Mouse (Mus musculus): ENCODE results near the gene Trem2. TPM values are rescaled to one million over a fixed set of nuclear protein-coding genes. Genes with fewer than 3 reads are reported as not detected.
"Not testable (repeated sequence)": the region's sequence is repeated elsewhere in the genome, so short reads cannot be mapped to it uniquely, and the experiment has no call there.

The Trem2 gene
- polyA plus RNA-seq, 1 experiment from 2014 or later: 4.6 TPM

DNA sequence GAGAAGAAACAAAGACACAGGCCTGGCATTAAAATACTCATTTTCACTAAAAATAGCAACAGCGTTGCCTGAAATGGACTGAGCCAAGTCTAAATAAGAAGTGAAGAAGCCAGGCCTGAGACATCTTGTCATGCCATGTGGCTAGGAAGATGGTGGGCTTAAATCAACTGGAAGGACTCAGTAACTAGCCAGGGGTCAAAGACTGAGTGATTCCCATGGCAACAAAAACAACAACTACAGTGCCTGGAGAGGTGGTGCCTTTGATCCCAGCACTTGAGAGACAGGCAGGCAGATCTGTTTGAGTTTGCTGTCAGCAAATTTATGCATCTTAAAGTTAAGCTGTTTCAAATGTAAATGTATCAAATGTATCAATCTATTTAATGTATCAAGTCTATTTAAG lies 5.9 kb upstream of the Trem2 start:
- no peak for ATAC-seq
- H3K9ac ChIP-seq (ENCODE audit: low read length): no peak overlapping the region
- whole genome bisulfite sequencing: 95% methylated on average over 1 of the region's 1 CpGs

DNA sequence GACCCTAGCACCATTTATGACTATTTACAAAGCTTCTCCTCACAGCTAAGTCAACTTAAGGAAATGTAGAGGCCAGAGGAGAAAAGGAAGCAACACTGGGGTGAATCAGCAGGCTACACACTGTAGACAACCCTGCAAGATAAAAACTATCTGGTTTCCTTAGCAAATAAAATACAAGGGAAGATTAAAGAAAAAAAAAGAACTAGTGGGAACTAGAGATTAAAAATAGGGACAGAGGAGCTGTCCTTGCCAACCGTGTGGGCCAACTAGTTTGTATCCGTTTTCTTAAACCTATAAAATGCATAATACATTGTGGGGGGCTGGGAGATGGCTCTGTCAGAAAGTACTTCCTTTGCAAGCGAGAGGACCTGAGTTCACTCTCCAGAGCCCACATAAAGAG lies 4.3 kb upstream of the Trem2 start:
- H3K4me1 ChIP-seq (ENCODE audit: control insufficient read depth, insufficient read depth, low read length): no peaks in the 10 kb centered on the region
- no peak overlapping the region for H3K9ac ChIP-seq (ENCODE audit: low read length)
- ATAC-seq (no peak), DNase-seq (ENCODE audit: low spot score) (no peak)
- H3K27me3 ChIP-seq (replicated peaks; ENCODE audit: control insufficient read depth, insufficient read depth, low read length): no peaks in the 10 kb centered on the region
- H3K4me3 ChIP-seq (ENCODE audit: low read depth, low read length): no peak overlapping the region
- H3K4me2 ChIP-seq (ENCODE audit: low read length): no peak overlapping the region
- H3K27ac ChIP-seq (ENCODE audit: low read depth, low read length): no peak overlapping the region
- no peaks in the 10 kb centered on the region for H3K36me3 ChIP-seq (ENCODE audit: control insufficient read depth, insufficient read depth, low read length)
- 79% methylated on average over 3 of the region's 3 CpGs for WGBS
- no peaks in the 10 kb centered on the region for H3K9me3 ChIP-seq (replicated peaks; ENCODE audit: control insufficient read depth, low read length)

More for the DNA sequence above, 5.9 kb upstream of the Trem2 start:
- Histone ChIP-seq H3K36me3 (ENCODE audit: control insufficient read depth, insufficient read depth, low read length) (no peaks in the 10 kb centered on the region), H3K9me3 (replicated peaks; ENCODE audit: control insufficient read depth, low read length) (no peaks in the 10 kb centered on the region), H3K27me3 (replicated peaks; ENCODE audit: control insufficient read depth, insufficient read depth, low read length) (no peaks in the 10 kb centered on the region), H3K4me3 (ENCODE audit: low read depth, low read length) (no peak overlapping the region), H3K4me1 (ENCODE audit: control insufficient read depth, insufficient read depth, low read length) (no peaks in the 10 kb centered on the region), H3K4me2 (ENCODE audit: low read length) (no peak overlapping the region), H3K27ac (ENCODE audit: low read depth, low read length) (no peak overlapping the region)
- DNase-seq (ENCODE audit: low spot score): no peak

DNA sequence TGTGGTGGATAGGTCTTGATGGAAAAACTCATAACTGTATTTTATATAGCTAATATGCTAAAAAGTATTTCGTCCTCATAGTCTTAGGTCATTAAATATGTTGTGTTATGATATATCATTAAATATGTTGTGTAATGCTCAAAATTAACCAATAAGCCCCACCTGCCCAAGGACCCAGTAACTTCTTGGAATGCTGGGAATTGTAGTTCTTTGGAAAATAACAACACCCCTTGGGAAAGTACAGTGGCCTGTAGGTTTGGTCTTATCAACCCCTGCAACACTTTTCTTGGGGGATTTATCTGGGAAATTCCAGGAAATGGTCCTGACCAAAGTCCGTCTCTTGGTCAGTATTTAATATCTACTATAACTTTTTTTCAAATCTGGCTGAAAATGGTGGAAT lies 3.1 kb upstream of the Trem2 start:
- H3K9me3 ChIP-seq (replicated peaks; ENCODE audit: control insufficient read depth, low read length): no peaks in the 10 kb centered on the region
- H3K4me1 ChIP-seq (ENCODE audit: control insufficient read depth, insufficient read depth, low read length): no peaks in the 10 kb centered on the region
- H3K36me3 ChIP-seq (ENCODE audit: control insufficient read depth, insufficient read depth, low read length): no peaks in the 10 kb centered on the region
- no peak overlapping the region for H3K9ac ChIP-seq (ENCODE audit: low read length)
- no peaks in the 10 kb centered on the region for H3K27me3 ChIP-seq (replicated peaks; ENCODE audit: control insufficient read depth, insufficient read depth, low read length)
- no peak for DNase-seq (ENCODE audit: low spot score)
- H3K27ac ChIP-seq (ENCODE audit: low read depth, low read length): no peak overlapping the region
- H3K4me2 ChIP-seq (ENCODE audit: low read length): no peak overlapping the region
- no peak for ATAC-seq
- no peak overlapping the region for H3K4me3 ChIP-seq (ENCODE audit: low read depth, low read length)
- 89% methylated on average over 2 of the region's 2 CpGs for WGBS

DNA sequence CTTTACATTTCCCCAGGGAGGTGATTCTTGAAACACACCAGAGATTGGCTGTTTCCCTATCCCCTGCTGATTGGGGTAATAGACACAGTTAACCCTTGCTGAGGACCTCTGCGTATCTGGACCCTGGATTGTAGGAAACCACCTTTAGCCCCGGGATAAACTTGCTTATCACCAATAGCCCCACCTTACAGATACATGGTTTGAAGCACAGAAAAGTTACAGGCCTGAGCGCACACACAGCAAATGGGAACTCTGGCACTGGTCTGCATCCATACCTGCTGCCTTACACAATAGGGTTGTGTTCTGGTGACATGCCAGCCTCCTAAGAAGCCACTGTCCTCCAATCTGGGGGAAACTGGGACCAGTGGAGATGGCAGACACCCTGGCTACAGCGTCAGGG lies 377 bp upstream of the Trem2 start:
- 82% methylated on average over 4 of the region's 4 CpGs for WGBS
- H3K4me1 ChIP-seq (ENCODE audit: control insufficient read depth, insufficient read depth, low read length): no peaks in the 10 kb centered on the region
- ATAC-seq: no peak

DNA sequence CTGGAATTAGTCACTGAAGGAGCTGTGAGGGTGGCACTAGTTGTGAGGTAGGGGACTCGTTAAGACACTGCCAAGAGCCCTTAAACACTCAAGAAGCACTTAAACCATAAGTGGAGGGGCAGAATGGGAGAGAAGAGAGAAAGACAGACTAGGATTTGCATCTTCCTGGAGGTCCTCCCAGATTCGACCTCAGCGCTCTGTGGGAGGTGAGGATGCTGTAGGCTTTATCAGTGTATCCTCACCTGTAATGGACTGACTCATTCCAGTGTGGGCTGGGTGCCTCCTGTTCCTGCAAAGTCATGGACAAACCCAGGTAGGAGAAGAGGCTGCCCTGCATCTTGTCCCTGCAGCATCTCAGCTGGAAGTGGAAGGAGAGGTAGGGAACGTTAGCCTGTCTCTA lies 633 bp downstream of the Trem2 start:
- Histone ChIP-seq H3K4me3 (ENCODE audit: low read depth, low read length) (no peak overlapping the region), H3K27me3 (replicated peaks; ENCODE audit: control insufficient read depth, insufficient read depth, low read length) (no peaks in the 10 kb centered on the region), H3K27ac (ENCODE audit: low read depth, low read length) (no peak overlapping the region), H3K4me2 (ENCODE audit: low read length) (no peak overlapping the region), H3K9me3 (replicated peaks; ENCODE audit: control insufficient read depth, low read length) (no peaks in the 10 kb centered on the region), H3K36me3 (ENCODE audit: control insufficient read depth, insufficient read depth, low read length) (no peaks in the 10 kb centered on the region), H3K4me1 (ENCODE audit: control insufficient read depth, insufficient read depth, low read length) (no peaks in the 10 kb centered on the region), H3K9ac (ENCODE audit: low read length) (no peak overlapping the region)
- DNase-seq (ENCODE audit: low spot score) (no peak), ATAC-seq (no peak)
- 61% methylated on average over 4 of the region's 4 CpGs for WGBS

More for the DNA sequence above, 377 bp upstream of the Trem2 start:
- no peak for DNase-seq (ENCODE audit: low spot score)
- Histone ChIP-seq H3K27me3 (replicated peaks; ENCODE audit: control insufficient read depth, insufficient read depth, low read length) (no peaks in the 10 kb centered on the region), H3K36me3 (ENCODE audit: control insufficient read depth, insufficient read depth, low read length) (no peaks in the 10 kb centered on the region), H3K9ac (ENCODE audit: low read length) (no peak overlapping the region), H3K27ac (ENCODE audit: low read depth, low read length) (no peak overlapping the region), H3K4me2 (ENCODE audit: low read length) (no peak overlapping the region), H3K9me3 (replicated peaks; ENCODE audit: control insufficient read depth, low read length) (no peaks in the 10 kb centered on the region), H3K4me3 (ENCODE audit: low read depth, low read length) (no peak overlapping the region)

DNA sequence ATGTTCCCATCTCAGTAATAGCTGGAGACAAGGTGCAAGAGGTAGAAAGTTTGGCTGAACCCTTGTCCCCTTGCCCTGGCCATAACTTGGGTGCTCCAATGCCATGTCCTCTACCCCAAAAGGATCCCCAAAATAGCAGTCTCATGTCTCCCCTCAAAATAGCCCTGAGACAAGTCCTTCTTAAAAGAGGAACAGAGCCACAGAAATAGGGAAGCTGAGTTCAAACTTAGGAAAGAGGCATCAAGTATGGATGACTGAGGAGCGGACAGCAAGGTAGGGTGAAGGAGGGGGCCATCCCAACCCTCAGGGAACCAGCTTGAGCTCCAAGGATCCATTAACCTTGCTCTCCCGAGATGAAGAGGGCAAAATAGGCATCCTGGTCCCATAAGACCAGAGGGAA lies 1.1 kb downstream of the Trem2 start:
- Histone ChIP-seq H3K9me3 (replicated peaks; ENCODE audit: control insufficient read depth, low read length) (no peaks in the 10 kb centered on the region), H3K9ac (ENCODE audit: low read length) (no peak overlapping the region), H3K27ac (ENCODE audit: low read depth, low read length) (no peak overlapping the region), H3K4me2 (ENCODE audit: low read length) (no peak overlapping the region), H3K4me3 (ENCODE audit: low read depth, low read length) (no peak overlapping the region), H3K27me3 (replicated peaks; ENCODE audit: control insufficient read depth, insufficient read depth, low read length) (no peaks in the 10 kb centered on the region), H3K36me3 (ENCODE audit: control insufficient read depth, insufficient read depth, low read length) (no peaks in the 10 kb centered on the region), H3K4me1 (ENCODE audit: control insufficient read depth, insufficient read depth, low read length) (no peaks in the 10 kb centered on the region)
- DNase-seq (ENCODE audit: low spot score) (no peak), ATAC-seq (no peak)
- WGBS: 86% methylated on average over 2 of the region's 2 CpGs

DNA sequence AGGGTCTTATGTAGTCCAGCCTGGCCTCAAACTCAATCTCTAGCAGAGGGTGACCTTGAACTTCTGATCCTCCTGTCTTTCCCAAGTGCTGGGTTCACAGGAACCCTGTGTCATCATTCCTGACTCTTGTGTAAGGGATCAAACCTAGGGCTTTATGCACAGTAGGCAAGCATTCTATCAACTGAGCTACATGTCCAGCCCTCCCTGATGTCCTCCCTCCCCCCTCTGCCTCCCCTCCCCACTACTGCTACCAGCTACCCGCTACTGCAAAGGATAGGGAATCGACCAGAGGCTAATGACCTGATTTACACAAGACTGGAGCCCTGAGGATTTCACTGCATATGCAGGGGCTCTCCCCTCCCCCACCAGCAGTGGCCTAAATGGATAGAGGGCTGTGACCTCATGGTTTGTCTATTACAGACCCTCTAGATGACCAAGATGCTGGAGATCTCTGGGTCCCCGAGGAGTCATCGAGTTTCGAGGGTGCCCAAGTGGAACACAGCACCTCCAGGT lies 4.5 kb downstream of the Trem2 start:
- Histone ChIP-seq H3K9me3 (replicated peaks; ENCODE audit: control insufficient read depth, low read length) (no peaks in the 10 kb centered on the region), H3K27me3 (replicated peaks; ENCODE audit: control insufficient read depth, insufficient read depth, low read length) (no peaks in the 10 kb centered on the region), H3K4me1 (ENCODE audit: control insufficient read depth, insufficient read depth, low read length) (no peaks in the 10 kb centered on the region), H3K4me2 (ENCODE audit: low read length) (no peak overlapping the region), H3K9ac (ENCODE audit: low read length) (no peak overlapping the region), H3K36me3 (ENCODE audit: control insufficient read depth, insufficient read depth, low read length) (no peaks in the 10 kb centered on the region), H3K27ac (ENCODE audit: low read depth, low read length) (no peak overlapping the region), H3K4me3 (ENCODE audit: low read depth, low read length) (no peak overlapping the region)
- 63% methylated on average over 5 of the region's 5 CpGs for WGBS
- DNase-seq (ENCODE audit: low spot score): no peak
- ATAC-seq: no peak

DNA sequence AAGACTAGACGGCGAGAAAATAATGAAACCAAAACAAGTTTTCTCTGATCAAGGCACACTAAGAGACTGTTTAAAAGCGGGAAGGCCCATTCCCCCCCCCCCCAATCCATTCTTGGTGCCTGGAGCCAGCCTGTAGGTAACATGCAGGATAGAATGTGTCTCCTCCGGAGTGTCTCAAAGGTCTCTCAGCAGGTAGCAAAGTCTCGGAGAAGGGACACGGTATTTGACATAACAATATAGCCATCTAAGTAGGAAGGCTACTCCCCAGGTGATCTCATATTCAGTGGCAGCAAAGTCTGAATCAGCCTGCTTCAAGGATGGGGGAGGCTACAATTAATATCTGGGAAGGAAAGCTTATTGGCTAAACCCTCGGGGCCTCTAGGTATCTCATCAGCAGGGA lies 6.8 kb downstream of the Trem2 start:
- not testable (repeated sequence) for DNase-seq (ENCODE audit: low spot score); H3K9ac ChIP-seq (ENCODE audit: low read length); H3K36me3 ChIP-seq (ENCODE audit: control insufficient read depth, insufficient read depth, low read length); H3K4me1 ChIP-seq (ENCODE audit: control insufficient read depth, insufficient read depth, low read length); H3K27me3 ChIP-seq (replicated peaks; ENCODE audit: control insufficient read depth, insufficient read depth, low read length); ATAC-seq; H3K27ac ChIP-seq (ENCODE audit: low read depth, low read length); H3K4me3 ChIP-seq (ENCODE audit: low read depth, low read length); H3K9me3 ChIP-seq (replicated peaks; ENCODE audit: control insufficient read depth, low read length); H3K4me2 ChIP-seq (ENCODE audit: low read length)
- WGBS: 65% methylated on average over 7 of the region's 7 CpGs

DNA sequence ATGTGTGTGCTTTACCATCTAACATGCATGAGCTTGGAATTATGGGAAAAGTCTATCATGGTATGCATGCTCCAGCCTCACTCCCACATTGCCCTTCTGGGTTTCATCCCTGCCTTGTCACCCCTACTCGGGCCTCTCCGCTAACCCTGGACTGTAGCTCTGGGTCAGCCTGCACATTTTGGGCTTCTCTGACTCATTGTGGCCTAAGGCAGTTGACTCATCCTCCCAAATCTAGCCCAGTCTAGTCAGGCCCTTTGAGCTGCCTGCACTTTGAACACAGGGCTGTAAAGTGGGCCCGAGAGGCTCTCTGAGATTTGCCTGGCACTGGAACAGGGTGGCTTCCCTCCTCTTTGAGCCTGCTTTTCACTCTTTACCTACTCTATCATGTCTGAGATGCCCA lies 9.6 kb downstream of the Trem2 start:
- Histone ChIP-seq H3K9ac (ENCODE audit: low read length) (no peak overlapping the region), H3K27ac (ENCODE audit: low read depth, low read length) (no peak overlapping the region), H3K36me3 (ENCODE audit: control insufficient read depth, insufficient read depth, low read length) (no peaks in the 10 kb centered on the region), H3K27me3 (replicated peaks; ENCODE audit: control insufficient read depth, insufficient read depth, low read length) (no peaks in the 10 kb centered on the region), H3K4me3 (ENCODE audit: low read depth, low read length) (no peak overlapping the region), H3K4me2 (ENCODE audit: low read length) (no peak overlapping the region), H3K9me3 (replicated peaks; ENCODE audit: control insufficient read depth, low read length) (no peaks in the 10 kb centered on the region), H3K4me1 (ENCODE audit: control insufficient read depth, insufficient read depth, low read length) (no peaks in the 10 kb centered on the region)
- DNase-seq (ENCODE audit: low spot score) (no peak), ATAC-seq (no peak)
- 95% methylated on average over 3 of the region's 3 CpGs for WGBS

Measured in forebrain, embryonic 14.5 days (tissue).